Comparison of ENCODE assay signal across 40 mouse cellular contexts in the genomic region with DNA sequence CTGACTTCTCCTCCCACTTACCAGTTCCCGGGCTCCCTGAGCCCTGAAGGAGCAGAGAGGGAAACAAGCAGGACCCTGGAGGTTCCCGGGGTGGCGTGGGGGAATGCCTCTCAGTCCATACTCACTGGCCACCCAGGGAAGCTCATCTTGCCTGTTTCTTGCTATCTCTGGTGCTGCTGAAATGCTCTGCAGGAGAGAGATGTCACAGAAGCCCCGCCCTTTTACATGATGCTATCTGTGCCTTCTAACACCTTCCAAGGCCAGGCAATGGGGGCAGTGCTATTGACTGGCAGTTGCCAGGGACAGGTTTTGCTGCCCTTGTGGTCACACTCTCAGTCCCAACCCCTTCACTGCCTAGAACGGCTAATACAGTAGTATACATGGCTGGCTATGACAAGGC. TPM values are rescaled to one million over a fixed set of nuclear protein-coding genes. Genes with fewer than 3 reads are reported as not detected.
A peak's percentile ranks its signal among the peaks of the same experiment; 100 is the strongest.
DNase-seq lines count a peak whose midpoint lies in the region; ATAC-seq and TF ChIP-seq lines count a peak whose summit lies in the region.
"Had no signal": no experiment of that assay in that cellular context is flagged by ENCODE, and none has a peak within 500 bp of the region (broad histone marks: within the 10 kb centered on the region; RNA-seq: fewer than 3 reads in every experiment).

No protein-coding gene starts in this region.

- no peaks in the 10 kb centered on the region for H3K27me3 ChIP-seq in liver, embryonic 12.5 days (replicated peaks)
- H3K27me3 ChIP-seq in liver, postnatal 0 days (ENCODE audit: insufficient read depth, low read length): no peaks in the 10 kb centered on the region
- H3K27me3 ChIP-seq: heart, embryonic 15.5 days; hindbrain, embryonic 12.5 days; lung, embryonic 15.5 days had no signal

- no peak for TF ChIP-seq EP300 in liver, postnatal 0 days (IDR thresholded peaks at IDR 0.05; ENCODE audit: low read depth)

- H3K4me2 ChIP-seq in liver, embryonic 12.5 days: peak overlapping the region; percentile 40
- H3K4me2 ChIP-seq in liver, postnatal 0 days (ENCODE audit: low read depth, low read length): 0 out of 2 replicates have a peak overlapping the region, but pooled peaks have one; percentile 13
- H3K4me2 ChIP-seq: heart, embryonic 15.5 days; hindbrain, embryonic 12.5 days; lung, embryonic 15.5 days had no signal

- peak; percentile 21; the same call in 1 of the 2 replicates for ATAC-seq in frontal cortex, adult (ENCODE audit: low TSS enrichment)
- ATAC-seq in erythroblast, adult 5-6 weeks (replicated peaks; ENCODE audit: low FRiP score, poor library complexity, severe bottlenecking): 0 out of 2 replicates have a peak, but pooled peaks have one; percentile 39
- ATAC-seq in liver, embryonic 12.5 days: peak; percentile 82
- no peak for ATAC-seq in liver, postnatal 0 days
- ATAC-seq in cerebellum, adult (ENCODE audit: insufficient number of reproducible peaks, low FRiP score, low TSS enrichment): no peak
- ATAC-seq: activated CD4-positive, CD25-positive, alpha-beta regulatory T cell, adult 4 months; forebrain, embryonic 16.5 days; intestine, embryonic 16.5 days; midbrain, embryonic 16.5 days had no signal

- no peaks in the 10 kb centered on the region for H3K9me3 ChIP-seq in liver, embryonic 12.5 days (replicated peaks)
- no peaks in the 10 kb centered on the region for H3K9me3 ChIP-seq in liver, postnatal 0 days (ENCODE audit: low read length)
- H3K9me3 ChIP-seq: heart, embryonic 10.5 days; heart, embryonic 15.5 days; hindbrain, embryonic 12.5 days; lung, embryonic 15.5 days had no signal

- H3K27ac ChIP-seq in liver, embryonic 12.5 days: no peak overlapping the region
- no peak overlapping the region for H3K27ac ChIP-seq in liver, postnatal 0 days (ENCODE audit: low read depth)
- H3K27ac ChIP-seq: heart, embryonic 10.5 days; heart, embryonic 15.5 days; hindbrain, embryonic 12.5 days; lung, embryonic 15.5 days had no signal

- H3K4me3 ChIP-seq in liver, embryonic 12.5 days: no peak overlapping the region
- H3K4me3 ChIP-seq in liver, postnatal 0 days (ENCODE audit: low read depth, low read length): no peak overlapping the region
- H3K4me3 ChIP-seq: heart, embryonic 10.5 days; heart, embryonic 15.5 days; hindbrain, embryonic 12.5 days; lung, embryonic 15.5 days had no signal

- 0 out of 2 replicates have a peak overlapping the region, but pooled peaks have one; percentile 1 for H3K9ac ChIP-seq in liver, embryonic 12.5 days
- H3K9ac ChIP-seq in liver, postnatal 0 days (replicated peaks): no peak overlapping the region
- H3K9ac ChIP-seq: heart, embryonic 15.5 days; hindbrain, embryonic 12.5 days; lung, embryonic 15.5 days had no signal

- TF ChIP-seq CTCF in liver, postnatal 0 days (IDR thresholded peaks at IDR 0.05; ENCODE audit: low read depth): no peak

- WGBS in liver, embryonic 12.5 days (ENCODE audit: insufficient replicate concordance): 58% methylated on average over 5 of the region's 5 CpGs
- 74% methylated on average over 5 of the region's 5 CpGs for WGBS in liver, postnatal 0 days (ENCODE audit: insufficient replicate concordance)

- no peak for DNase-seq in frontal cortex, postnatal 10 days (ENCODE audit: low spot score in 2 of 2)
- no peak for DNase-seq in liver, postnatal 0 days
- no peak for DNase-seq in cerebellum, postnatal 25 days
- no peak for DNase-seq in lung, postnatal 4 days
- DNase-seq: adrenal gland, adult 2 months; adrenal gland, postnatal 36 days; cerebellum, adult 2 months; cerebellum, postnatal 36 days; gastrocnemius, postnatal 25 days; heart, adult 11 months; kidney, adult 9 months; kidney, postnatal 10 days; left cerebral cortex, postnatal 4 days; lung, postnatal 36 days; right cerebral cortex, adult 18-20 months; right cerebral cortex, postnatal 4 days had no signal

- H3K36me3 ChIP-seq in liver, embryonic 12.5 days: peaks cover 6% of the 10 kb centered on the region; the same call in 1 of the 2 replicates
- H3K36me3 ChIP-seq in liver, postnatal 0 days (replicated peaks; ENCODE audit: insufficient read depth, low read length): peaks cover 31% of the 10 kb centered on the region
- H3K36me3 ChIP-seq: lung, embryonic 15.5 days had no signal

- H3K4me1 ChIP-seq in liver, embryonic 12.5 days: peaks cover 47% of the 10 kb centered on the region
- H3K4me1 ChIP-seq in liver, postnatal 0 days (ENCODE audit: insufficient read depth): peaks cover 6% of the 10 kb centered on the region
- H3K4me1 ChIP-seq: lung, embryonic 15.5 days had no signal

RNA-seq across cellular contexts. Expression of a gene that starts 30.7 kb away (rescaled TPM):
- not detected in 2 replicates for total RNA-seq in erythroblast, adult 5-6 weeks (2015; ENCODE audit: low replicate concordance)
- not detected in 2 replicates for total RNA-seq in erythroblast, adult 5-6 weeks (2017; ENCODE audit: low replicate concordance)
- 2.2 and 2.3 TPM in 2 replicates for polyA plus RNA-seq in liver, embryonic 12.5 days (2016; fragmentation: Nextera tagmentation; extraction: Ambion mirVana)
- polyA plus RNA-seq in liver, postnatal 0 days (2015; fragmentation: Nextera tagmentation; extraction: Ambion mirVana): 932 and 1,034 TPM in 2 replicates
- total RNA-seq: adrenal gland, adult 2 months; adrenal gland, postnatal 36 days; CH12.LX; ES-E14; gastrocnemius, postnatal 25 days; heart, postnatal 25 days; layer of hippocampus, postnatal 14 days; left cerebral cortex, postnatal 4 days; neutrophil, adult 5-6 weeks had no signal
- polyA plus RNA-seq: activated CD4-positive, CD25-positive, alpha-beta regulatory T cell, adult 4 months; C2C12; embryonic facial prominence, embryonic 11.5 days; forebrain, embryonic 16.5 days; heart, embryonic 15.5 days; hindbrain, embryonic 12.5 days; spleen, adult 2 months had no signal

RNA-seq across cellular contexts. Expression of a gene that starts 41.3 kb away (rescaled TPM):
- total RNA-seq in erythroblast, adult 5-6 weeks (2015; ENCODE audit: low replicate concordance): 2.9 and 3.1 TPM in 2 replicates
- total RNA-seq in erythroblast, adult 5-6 weeks (2017; ENCODE audit: low replicate concordance): 3.3 and 5.5 TPM in 2 replicates
- polyA plus RNA-seq in liver, embryonic 12.5 days (2016; fragmentation: Nextera tagmentation; extraction: Ambion mirVana): 5.4 and 5.5 TPM in 2 replicates
- 8.9 and 9.4 TPM in 2 replicates for polyA plus RNA-seq in liver, postnatal 0 days (2015; fragmentation: Nextera tagmentation; extraction: Ambion mirVana)

RNA-seq across cellular contexts. Expression of a gene that starts 45.3 kb away (rescaled TPM):
- not detected in 2 replicates for total RNA-seq in erythroblast, adult 5-6 weeks (2015; ENCODE audit: low replicate concordance)
- total RNA-seq in erythroblast, adult 5-6 weeks (2017; ENCODE audit: low replicate concordance): not detected in 2 replicates
- polyA plus RNA-seq in liver, embryonic 12.5 days (2016; fragmentation: Nextera tagmentation; extraction: Ambion mirVana): not detected in 2 replicates
- 0.33 and 0.39 TPM in 2 replicates for polyA plus RNA-seq in liver, postnatal 0 days (2015; fragmentation: Nextera tagmentation; extraction: Ambion mirVana)
- total RNA-seq: adrenal gland, adult 2 months; adrenal gland, postnatal 36 days; CH12.LX; ES-E14; gastrocnemius, postnatal 25 days; heart, postnatal 25 days; layer of hippocampus, postnatal 14 days; left cerebral cortex, postnatal 4 days; neutrophil, adult 5-6 weeks had no signal
- polyA plus RNA-seq: activated CD4-positive, CD25-positive, alpha-beta regulatory T cell, adult 4 months; adrenal gland, adult 2 months; brain, embryonic 14.5 days; C2C12; cerebellum, adult 2 months; embryonic facial prominence, embryonic 11.5 days; forebrain, embryonic 11.5 days; forebrain, embryonic 16.5 days; heart, embryonic 10.5 days; heart, embryonic 15.5 days; hindbrain, embryonic 12.5 days; limb, embryonic 14.5 days; lung, embryonic 15.5 days; midbrain, embryonic 16.5 days; neural tube, embryonic 11.5 days had no signal

Comparison
In these comparisons a context has a peak if more than half of its experiments do, and no peak if none do; other contexts are left out.
1. ATAC-seq: peak in frontal cortex, adult (single experiment), erythroblast, adult 5-6 weeks (single experiment) and liver, embryonic 12.5 days (single experiment); none in liver, postnatal 0 days (single experiment) and cerebellum, adult (single experiment).
2. RNA of a gene that starts 30.7 kb away (polyA plus RNA-seq): 932 to 1,034 TPM in liver, postnatal 0 days; 2.2 to 2.3 TPM in liver, embryonic 12.5 days; every median in the first group is over 100 times any median in the second.